Mouse (Mus musculus): ENCODE measurements at regions not wholly inside any gene's neighbourhood (a gene's known extent, or its start where the extent isn't known, plus 50 kb on each side); places are given as distances from the start of the nearest gene placed in this dataset.

DNA sequence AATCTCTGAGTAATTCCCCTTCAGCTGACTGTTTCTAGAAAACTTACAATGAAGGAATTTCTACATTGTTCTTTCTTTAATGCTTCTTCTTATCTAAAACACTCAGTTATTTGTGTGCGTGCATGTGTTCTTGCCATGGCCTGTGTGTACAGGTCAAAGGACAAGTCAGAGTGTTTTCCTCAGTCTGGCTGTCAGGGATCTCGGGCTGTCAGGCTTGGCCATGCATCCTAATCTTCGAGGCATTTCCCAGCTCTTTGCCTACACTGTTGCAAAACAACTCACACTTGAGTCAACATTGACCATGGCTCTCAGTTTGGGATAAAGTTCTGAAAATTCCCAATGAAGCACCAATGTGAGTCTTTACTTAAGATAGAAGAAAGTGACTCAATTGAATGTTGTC lies 688.5 kb downstream of the Fat4 start:
- no peak for DNase-seq

DNA sequence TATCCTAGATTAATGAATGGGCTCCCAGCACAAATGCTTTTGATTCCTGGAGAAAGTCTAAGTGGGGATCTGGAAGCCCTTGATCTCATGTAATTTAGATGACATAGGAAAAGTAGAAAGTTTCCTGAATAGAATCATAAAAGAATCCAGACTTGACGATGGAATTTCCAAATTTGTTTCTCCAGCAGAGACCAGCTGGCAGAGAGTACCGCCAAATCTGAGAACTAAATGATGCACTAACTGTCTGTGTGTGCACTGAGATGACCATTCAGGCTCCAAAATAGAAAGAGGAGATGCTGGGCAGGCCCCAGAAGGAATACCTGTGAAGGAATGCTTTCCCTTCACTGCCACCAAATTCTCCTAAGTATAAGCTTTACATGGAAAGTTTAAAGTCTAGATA lies 704.6 kb downstream of the Fat4 start:
- no peak for DNase-seq

DNA sequence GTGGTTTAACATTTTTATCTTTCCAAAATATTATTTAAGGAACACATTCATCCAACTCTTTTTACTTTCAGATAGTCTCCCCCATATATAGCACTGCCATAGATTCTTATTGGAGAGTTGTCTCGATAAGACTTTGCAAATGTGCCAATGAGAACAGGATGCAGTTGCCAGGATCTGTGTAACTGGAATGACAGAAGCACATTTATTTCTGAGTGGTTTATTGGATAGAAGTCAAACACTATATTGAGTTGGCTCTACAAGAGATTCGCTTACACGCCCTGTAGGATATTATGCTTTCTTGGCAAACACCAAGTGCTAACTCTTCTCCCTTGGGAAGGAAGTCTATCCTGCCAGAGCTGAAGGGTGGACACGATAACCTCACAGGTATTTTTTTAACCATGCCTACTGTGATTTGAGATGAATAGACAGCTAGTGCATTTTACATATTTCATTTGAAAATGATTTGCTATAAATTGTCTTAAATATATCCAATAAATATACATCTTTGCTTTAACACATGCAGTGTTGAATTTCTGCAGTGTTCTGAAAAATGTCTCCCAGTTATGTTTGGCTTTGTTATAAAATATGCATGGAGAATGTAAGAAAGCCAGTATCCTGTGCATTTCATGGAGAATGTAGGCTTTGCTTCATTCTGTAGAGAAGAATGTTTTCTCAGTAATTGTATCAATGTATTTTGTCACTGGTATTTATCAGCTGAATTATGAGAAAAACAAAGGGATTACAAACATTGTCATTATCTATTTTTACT lies 705.8 kb downstream of the Fat4 start:
- no peak for DNase-seq

DNA sequence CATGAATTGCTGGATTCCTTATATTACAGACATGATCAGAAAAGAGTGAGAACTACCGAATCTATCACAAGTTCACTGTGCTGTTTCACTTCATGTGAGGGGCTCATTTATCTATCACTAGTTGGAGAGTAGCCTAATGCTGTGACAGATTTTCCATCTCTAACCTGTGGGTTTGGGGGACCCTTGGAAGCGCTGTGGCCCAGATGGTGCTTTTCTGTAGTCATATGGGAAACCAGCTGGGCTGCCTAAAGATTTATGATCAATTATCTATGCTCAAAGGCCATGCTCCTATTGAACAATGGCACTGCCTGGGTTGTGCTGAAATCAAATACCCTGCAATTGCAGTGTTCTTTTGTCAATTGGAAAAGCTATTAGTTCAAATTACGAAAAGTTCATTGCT lies 723.2 kb downstream of the Fat4 start:
- no peak for DNase-seq

DNA sequence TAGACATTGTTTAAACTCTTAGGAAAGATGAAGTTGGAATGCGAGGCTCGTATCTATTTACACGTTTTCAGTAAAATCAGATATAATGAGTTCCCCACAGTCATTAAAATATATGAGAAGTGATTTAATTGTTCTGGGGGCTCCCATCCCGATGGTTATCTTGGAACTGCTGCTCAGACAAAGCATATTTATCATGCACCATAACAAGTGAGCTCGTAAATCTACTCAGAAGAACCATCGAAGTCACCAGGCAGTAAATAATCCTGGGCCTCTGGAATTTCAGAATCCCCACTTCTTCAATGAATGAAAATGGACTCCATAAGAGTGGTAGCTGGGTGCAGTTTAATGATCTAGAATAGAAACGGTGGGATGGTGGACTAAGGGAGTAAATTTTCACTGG lies 725.7 kb downstream of the Fat4 start:
- DNase-seq: no peak

DNA sequence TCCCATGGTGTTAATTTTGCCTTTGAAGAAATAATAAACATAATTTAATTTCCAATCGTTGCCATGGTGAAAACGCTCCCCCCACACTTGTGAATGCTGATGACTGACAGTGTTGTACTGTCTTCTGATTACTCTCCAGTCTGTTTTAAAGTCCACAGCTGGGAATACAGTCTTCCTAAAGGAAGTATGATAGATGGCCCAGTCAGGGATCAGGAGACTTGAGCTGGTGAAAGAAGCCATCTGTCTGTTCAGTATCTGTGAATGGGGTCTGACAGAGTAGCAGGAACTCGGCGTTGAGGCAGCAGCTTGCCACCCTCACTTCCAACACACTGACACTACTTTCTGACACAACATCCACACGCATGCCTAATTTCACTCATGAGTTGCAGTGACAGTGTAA lies 751.2 kb downstream of the Fat4 start:
- DNase-seq: no peak

DNA sequence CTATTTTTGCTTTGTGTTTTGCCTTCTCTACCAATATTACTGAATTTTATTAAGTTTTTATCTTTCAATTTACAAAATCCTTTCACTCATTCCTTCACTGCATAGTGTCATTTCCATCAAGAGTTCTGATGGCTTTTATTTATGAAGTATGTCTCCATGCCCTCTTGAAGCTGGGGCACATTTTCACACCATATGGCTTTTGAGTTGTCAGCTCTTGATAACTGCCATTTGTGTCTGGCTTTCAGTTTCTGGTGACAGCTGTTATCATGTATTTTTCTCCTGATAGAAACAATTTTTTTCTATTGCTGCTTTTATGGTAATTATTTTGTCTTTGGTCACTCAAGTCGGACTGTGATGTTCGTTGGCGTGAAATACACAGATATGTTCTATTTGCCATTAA lies 756.5 kb downstream of the Fat4 start:
- no peak for DNase-seq

DNA sequence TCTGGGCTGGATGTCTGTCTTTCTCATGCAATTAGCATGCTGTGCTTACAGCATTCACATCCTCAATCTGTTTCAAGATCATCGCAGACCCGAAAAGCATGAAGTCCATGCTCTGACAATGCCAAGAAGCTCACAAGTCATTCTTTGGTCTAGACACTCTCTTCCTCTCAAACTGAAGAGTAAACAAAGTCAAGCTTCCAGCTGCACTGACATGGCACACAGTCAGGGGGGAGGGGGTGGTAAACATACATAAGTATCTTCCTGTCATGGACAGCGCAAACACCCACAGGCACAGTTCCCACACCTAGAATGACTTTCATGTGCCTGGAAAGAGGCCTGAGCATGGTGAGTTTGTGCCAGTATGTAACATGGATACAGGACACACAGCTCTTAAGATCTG lies 780.1 kb downstream of the Fat4 start:
- DNase-seq: no peak

DNA sequence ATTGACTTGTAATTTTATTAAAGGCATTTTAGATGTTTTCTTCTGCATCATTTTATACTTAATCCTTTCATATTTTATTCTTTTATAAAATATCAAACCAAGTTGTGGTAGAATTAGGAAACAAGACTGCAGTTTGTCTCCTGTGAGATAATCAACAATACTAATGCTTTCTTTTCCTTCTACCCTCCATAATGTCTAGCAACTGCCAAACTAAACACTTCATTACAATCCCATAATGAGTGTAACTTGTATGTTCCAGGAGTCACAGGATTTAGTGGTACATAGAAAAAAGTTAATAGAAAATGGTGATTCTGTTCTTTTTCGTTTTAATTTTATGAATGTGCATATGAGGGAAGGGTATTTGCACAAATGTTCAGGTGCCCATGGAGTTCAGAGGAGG lies 782.4 kb downstream of the Fat4 start:
- DNase-seq: no peak

DNA sequence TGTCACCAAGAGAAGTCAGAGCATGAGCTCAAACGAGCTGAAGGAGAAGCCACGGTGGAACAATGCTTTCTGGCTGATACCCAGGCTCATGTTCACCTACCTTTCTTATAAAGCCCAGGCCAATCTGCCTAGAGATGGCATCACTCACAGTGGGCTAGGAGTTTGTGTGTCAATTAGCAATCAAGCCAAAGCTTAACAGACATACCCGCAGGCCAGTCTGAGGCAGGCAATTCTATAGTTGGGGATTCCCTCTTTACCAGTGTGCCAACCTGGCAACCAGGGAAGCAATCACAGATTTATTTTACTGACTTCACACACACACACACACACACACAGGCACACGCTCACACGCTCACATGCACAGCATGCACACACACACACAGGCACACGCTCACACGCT lies 787.3 kb downstream of the Fat4 start:
- no peak for DNase-seq

DNA sequence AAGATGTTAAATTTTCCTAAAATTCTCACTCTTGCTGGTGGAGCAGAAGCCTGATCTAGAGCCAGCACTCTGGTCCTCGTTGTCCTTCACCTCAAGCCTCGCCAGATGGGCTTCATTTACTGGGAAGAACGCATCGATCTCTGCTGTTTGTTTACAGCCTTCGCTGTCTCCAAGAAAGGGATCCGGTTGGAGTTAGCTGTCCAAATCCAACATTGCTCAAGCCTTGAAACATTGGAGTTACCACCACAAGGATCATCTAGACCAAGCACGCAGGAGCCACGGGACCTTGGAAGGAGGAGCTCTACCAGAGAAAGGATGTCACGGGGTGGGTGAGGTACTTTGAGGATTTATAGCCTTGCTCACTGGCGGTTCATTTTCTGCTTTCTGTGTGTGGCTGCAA lies 788.2 kb downstream of the Fat4 start:
- no peak for DNase-seq

DNA sequence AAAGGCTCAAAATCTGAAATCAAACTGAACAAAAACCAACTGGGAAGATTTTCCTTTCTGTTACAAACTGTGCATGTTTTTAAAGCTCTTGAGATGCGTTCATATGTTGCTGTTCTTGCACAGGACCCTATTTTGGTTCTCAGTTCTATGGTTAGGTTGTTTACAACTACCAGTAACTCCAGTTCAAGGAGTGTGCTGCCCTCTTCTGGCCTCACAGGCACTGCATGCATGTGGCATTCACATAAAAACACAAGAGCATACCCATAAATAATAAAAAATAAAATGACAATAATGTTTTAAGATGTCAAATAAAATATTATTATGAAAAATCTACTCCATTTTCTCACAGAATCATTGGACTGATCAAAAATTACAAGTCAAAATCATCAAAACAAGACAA lies 818.9 kb downstream of the Fat4 start:
- DNase-seq: no peak

DNA sequence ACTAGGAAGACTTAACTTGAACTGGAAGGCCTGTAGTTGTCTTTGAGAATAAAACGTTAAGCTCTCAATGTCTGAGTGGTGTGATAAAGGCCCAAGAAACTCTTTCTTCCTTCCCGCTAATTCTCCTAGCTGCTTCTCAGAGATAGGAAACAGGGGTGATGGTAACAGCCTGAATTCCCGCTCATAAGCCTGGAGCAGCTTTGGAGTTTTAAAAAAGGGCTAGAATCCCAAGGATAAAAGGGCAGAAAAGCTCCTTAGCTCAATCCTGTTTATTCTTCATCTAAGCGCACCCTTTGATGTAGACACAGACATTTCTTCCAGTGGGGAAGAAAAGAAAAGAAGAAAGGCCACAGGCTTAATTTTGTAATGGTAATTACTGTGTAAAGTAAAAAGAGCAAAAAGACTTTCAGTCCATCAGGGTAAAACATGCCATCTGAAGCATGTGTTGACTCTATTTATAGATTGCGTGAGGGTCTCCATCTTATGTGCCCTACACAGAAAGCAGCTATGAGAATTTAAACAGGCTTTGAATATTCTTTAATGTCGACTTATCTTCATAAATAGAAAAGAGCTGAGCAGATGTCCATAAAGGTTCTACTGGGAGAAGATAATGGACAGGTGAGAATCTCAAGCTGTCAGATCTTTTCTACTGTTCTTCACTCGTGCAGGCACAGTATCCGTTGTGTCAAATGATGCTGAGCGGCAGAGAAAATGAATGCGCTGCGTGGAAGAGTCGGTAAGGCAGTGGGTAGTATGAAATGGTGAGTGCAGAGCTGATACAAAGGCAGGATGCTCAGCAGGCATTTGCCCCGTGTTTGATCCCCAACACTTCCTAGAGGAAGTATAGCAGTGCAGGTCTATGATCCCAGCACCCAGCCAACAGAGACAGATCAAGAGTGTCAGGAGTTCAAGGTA lies 818.0 kb upstream of the Intu start:
- no peak for DNase-seq

DNA sequence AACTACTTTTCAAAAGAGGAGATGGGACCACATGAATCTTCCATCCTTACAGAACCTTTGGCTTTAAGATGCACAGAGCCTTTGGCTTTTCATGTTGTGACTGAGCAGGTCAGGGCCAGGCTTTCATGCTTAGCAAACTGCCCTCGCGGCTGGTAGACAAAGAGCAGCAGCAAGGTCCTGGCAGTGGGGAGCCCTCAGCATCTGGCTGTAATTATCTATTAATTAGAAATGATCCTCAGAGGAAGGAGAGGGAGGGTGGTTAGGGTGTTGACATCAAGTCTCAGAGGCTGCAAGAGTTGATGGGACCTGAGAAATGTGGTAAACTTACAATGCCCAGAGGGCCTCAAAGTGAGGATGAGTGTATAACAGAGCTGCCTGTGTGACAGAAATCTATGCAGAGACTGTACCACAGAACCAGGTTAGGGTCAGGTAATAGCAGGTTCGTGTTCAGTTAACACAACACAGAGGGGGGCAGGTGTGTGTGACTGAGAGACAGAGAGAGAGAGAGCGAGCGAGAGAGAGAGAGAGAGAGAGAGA lies 817.0 kb upstream of the Intu start:
- no peak for DNase-seq

DNA sequence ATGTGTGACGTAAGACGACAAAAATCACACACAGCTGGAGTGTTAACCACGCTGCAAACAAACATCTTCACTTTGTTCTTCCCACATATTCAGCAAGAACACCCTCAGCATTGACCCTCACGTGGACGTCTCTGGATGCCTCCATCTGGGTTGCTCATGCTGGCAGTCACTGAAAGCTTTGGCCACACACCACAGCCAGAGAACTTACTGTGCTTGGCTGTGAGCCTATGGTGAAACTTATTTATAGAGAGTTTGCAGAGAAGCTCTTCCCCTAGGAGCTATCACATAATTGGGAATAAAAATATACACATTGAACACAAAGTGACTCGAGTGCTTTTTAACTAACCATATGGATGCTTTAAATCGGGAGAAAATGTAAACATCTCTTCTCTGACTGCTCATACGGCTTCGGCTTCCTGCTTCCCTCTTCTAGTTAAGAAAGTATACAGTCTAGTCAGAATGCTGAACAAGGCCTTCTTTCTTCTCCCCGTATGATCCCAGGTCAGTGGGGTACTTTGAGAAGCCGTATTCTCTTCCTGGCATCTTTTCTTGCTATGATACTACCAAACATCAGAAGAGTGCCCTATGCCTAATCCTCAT lies 812.0 kb upstream of the Intu start:
- no peak for DNase-seq

DNA sequence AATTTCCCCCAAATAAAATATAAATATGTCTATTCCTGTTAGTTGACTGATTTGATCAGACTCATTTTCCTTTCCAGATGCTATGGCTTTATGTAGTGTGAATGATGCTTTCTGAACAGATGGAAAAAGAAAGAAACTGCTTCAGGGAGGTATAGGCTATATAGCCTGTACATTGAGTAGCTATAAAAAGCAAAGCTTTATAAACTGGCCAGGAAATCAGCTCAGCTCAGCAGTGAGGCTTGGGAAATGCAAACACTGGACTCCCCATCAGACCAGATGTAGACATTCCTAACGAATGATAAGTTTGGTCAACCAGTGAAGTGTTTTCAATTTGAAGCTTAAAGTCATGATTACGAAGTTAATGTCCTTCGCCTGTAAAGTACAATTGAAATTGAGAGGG lies 805.3 kb upstream of the Intu start:
- no peak for DNase-seq

DNA sequence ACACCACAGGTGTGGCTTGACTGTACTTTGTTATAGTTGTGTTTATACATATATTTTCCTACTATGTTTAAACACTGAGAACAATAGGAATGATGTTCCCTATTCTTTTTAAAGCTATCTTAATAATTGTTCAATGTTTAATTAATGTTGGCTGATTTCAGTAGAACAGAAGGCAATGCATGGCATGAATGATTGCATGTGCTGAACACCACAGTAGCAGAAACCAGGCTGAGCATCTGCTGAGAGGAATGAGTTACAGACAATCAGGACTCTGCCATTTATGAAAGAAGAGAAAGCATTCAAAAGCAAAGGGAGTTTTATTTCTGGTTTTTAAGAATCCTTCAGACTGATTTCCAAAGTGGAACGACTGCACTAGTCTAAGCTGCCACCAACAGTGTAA lies 794.4 kb upstream of the Intu start:
- no peak for DNase-seq

DNA sequence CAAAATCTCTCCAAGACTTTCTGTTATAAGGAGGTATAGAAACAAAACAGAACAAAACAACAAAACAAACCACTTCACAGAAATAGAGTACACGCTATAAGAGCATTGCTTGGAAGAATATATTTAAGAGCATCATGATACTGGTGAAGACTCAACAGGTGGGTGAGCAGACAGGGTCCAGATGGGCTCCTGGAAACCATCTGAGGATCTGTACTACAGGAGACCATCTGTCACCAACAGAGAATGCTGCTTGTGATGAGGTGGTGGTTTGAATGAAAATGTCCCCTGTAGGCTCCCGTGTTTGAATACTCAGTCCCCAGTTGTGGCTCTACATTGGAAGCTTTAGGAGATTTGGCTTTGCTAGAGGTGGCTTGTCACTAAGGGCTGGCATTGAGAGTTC lies 785.1 kb upstream of the Intu start:
- no peak for DNase-seq

DNA sequence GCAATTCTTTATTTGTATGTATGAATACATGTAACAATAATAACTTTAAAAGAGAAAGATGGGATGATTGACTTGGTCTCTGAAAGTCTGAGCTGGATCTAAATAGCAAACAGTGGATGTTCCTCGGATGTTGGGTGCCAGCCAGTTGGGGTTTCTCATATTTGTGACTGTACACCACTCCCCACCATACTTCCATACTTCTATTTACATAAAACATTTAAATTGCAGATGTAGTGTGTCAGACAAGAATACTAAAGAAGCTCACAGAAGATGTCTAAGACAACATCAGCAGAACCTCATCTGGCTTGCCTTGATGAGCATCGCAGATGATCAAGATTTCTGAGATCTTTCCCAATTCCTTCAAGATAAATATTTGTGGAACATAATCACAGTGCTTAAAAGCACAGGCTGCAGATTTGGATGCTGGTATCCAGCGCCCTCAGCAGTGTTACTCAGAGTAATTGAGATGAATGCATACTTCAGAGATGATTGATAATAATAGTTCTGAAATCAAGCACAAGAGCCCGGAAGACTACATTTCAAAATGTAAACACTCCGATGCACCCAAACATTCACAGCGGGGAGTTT lies 762.0 kb upstream of the Intu start:
- DNase-seq: no peak

DNA sequence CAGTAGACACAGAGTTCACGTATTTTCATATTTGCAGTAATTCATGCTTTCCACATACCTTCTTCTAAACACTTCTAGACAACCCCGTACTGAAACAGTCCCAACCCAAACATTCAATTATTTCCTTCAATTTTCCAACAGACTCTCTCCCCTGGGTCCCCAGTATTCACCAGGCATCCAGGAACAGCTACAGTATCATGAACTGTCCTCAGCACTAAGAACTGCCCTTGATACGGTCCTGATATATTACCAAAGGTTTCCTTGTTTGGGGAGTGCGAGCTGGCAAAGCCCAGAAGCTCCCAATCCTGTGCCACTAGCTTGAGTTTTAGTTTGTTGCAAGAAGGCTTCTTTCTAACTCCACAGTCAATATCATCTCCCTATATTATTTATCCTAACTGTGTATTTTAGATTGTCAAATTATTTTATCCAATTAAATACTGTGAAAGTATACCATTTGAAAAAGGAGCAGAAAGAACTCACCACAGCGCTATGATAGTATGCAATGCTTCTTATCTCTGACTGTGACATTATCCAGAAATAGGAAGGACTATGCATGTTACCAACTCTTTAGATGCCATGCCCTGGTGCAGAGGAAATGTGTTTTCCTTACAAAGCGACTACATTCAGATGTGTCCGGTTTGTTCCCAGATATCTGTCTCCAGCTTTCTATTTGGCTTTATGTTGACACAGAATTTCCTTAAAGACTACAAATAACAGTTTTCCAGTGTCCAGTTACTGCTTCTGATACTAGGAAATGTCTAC lies 754.6 kb upstream of the Intu start:
- no peak for DNase-seq

DNA sequence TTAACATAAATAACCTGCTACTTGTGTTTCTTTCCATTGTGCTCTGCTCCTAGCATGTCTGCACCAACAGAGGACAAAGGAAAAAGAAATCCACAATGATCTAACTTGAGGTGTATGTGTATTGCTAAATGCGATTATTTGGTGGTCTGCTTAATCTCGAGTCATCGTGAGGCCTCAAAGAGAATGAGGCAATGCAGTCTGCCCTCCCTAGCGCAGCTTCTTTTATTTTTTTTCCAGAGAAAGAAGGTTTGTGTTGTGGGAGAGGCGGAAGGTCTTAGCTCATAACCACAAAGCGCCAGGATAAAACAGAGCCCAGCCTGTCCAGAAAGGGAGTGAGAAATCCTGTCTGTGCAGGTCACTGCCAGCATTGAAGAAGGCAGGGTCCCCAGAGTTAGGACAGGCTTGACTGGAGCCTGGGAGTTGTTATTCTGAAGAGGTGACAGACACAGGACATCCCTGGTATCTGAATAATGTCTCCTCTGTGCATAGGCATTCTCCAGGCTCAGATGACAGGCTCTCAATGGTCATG lies 751.3 kb upstream of the Intu start:
- no peak for DNase-seq

DNA sequence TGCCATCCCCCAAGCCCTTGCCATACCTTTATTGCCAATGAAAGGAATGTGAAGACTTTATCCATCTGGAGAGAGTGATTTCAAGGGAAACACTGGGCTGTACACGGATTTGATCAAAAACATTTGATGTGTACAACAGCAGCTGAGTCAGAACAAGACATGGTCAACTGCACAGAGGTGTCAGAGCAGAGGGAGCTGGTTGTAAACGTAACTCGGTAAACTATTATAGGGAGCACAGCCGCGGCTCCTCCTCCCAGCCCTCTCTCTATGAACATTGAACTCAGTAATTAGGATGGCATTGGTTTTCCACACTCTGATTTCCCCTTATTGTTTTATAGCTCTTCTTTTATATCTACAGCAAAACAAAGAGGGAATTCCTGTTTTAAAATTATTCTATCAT lies 750.8 kb upstream of the Intu start:
- no peak for DNase-seq
